Mouse (Mus musculus) intestine, embryonic 14.5 days (tissue): ENCODE measurements around the gene Baz2b. TPM values are rescaled to one million over a fixed set of nuclear protein-coding genes. Genes with fewer than 3 reads are reported as not detected.

ENCODE experiments used
- ATAC-seq: fragments of 200-750 bp; cut with Nextera tagmentation; replicated peaks from 2 replicates; pipeline ENCODE4 v1.8.0; 2017; ENCODE audit warnings: low read depth, moderate number of reproducible peaks, moderate TSS enrichment, moderate library complexity; ENCODE audit not compliant: low FRiP score, low TSS enrichment
- DNase-seq: peaks from one replicate; pipeline ENCODE4 v3.0.0-alpha.2; 2018; ENCODE audit warnings: low spot score
- H3K27ac ChIP-seq: fragments of 300-500 bp; sonication (generic); 2 replicates; pipeline ENCODE4 v1.5.1; 2014; ENCODE audit warnings: low read depth, mild to moderate bottlenecking, control low read depth
- H3K27me3 ChIP-seq: fragments of 300-500 bp; sonication (generic); replicated peaks from 2 replicates; pipeline ENCODE4 v1.6.1; 2014; ENCODE audit warnings: low read length, control low read depth; ENCODE audit not compliant: control insufficient read depth, insufficient read depth
- H3K36me3 ChIP-seq: fragments of 300-500 bp; sonication (generic); 2 replicates; pipeline ENCODE4 v1.6.1; 2014; ENCODE audit warnings: low read length, control low read depth; ENCODE audit not compliant: control insufficient read depth, insufficient read depth
- H3K4me1 ChIP-seq: fragments of 300-500 bp; sonication (generic); replicated peaks from 2 replicates; pipeline ENCODE4 v1.6.1; 2014; ENCODE audit warnings: low read length, control low read depth, mixed read lengths; ENCODE audit not compliant: control insufficient read depth, insufficient read depth
- H3K4me2 ChIP-seq: fragments of 300-500 bp; sonication (generic); 2 replicates; pipeline ENCODE4 v1.6.1; 2014; ENCODE audit warnings: low read length
- H3K4me3 ChIP-seq: fragments of 300-500 bp; sonication (generic); 2 replicates; pipeline ENCODE4 v1.5.1; 2014; ENCODE audit warnings: low read depth, low read length, control low read depth, mixed read lengths
- H3K9ac ChIP-seq: fragments of 300-500 bp; sonication (generic); 2 replicates; pipeline ENCODE4 v1.6.1; 2014; ENCODE audit warnings: mild to moderate bottlenecking, low read length
- H3K9me3 ChIP-seq: fragments of 300-500 bp; sonication (generic); 2 replicates; pipeline ENCODE4 v1.6.1; 2016; ENCODE audit warnings: low read length, control low read depth; ENCODE audit not compliant: control insufficient read depth
- WGBS: fragments of 180-500 bp; shearing (Covaris S2); extraction: QIAGEN DNeasy Blood & Tissue Kit; methylation state at CpG from one replicate; pipeline ENCODE4 v1.1.7; 2014; 5-methylcytosine and 5-hydroxymethylcytosine counted together
- polyA plus RNA-seq: library from polyadenylated mRNA; unstranded; fragments of >200 nt; fragmentation: Nextera tagmentation; extraction: Ambion mirVana; gene quantifications from 2 replicates; pipeline ENCODE4 v1.2.1, GENCODE M21; 2014

Gene Baz2b
- polyA plus RNA-seq, 1 experiment from 2014 or later = 52.3 TPM

DNA sequence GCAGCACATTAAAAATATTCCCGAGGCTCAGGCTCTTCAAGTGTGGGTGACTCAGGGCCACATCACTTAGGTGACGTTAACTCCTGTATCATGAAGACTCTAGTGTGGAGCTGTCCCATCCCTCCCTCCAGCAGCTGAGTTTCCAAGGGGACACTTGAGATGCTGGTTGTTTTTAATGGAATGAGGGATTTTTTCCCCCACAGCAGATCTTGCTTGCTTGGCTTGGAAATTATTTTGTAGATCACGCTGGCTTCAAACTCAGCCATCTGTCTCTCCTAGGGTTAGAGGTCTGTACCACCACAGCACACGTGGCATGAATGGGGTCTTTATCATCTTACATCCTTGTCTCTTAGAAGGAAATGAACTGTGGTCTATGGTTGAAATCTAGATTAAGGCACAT is 258.5 kb downstream of the Baz2b start:
- no peak for DNase-seq
- WGBS = 82% methylated on average over 4 of the region's 4 CpGs
- no peak for ATAC-seq
- peaks cover 41% of the 10 kb centered on the region for H3K36me3 ChIP-seq
- no peak overlapping the region for H3K4me2 ChIP-seq
- H3K4me1 ChIP-seq = no peaks in the 10 kb centered on the region
- H3K4me3 ChIP-seq = no peak overlapping the region
- H3K27ac ChIP-seq = no peak overlapping the region
- H3K9me3 ChIP-seq = no peaks in the 10 kb centered on the region
- no peaks in the 10 kb centered on the region for H3K27me3 ChIP-seq
- H3K9ac ChIP-seq = no peak overlapping the region

DNA sequence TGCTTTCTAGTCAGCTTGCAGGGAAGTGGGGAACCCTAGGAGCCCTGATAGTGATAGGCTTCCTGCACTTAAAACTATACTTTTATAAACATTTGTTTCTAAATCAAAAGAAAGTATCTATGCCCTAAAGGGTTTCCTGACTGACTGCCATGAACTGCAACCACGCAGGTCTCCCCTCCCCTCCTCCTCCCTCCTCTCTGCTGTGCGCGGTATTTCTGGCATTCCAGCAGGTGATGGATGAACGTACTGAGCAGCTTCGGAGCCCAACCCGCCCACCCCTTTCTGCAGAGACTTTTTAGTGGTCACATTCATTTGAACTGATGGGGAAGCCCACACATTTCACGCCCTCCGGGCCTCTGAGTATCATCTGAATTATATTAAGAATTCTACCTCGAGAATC is 273.3 kb downstream of the Baz2b start:
- peak; percentile 54 for DNase-seq
- WGBS = 16% methylated on average over 9 of the region's 9 CpGs
- H3K4me3 ChIP-seq = no peak overlapping the region

DNA sequence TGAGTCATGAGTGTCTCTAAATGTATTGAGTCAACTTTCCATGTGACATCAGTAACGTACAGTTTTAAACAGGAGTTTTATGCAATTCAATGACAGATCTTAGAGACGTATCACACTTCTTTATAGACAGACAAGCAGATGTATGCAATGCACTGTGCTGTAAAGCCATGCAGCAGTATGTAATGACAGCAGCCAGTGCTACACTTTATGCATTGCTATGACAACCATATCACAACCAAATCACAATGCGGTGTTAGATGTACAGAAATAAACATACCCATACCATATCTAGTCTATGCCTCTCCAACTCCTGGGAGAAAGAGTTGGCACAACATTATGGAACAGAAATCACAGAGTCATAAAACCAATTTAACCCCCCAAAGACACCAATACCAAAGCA is 276.5 kb downstream of the Baz2b start:
- Histone ChIP-seq H3K27me3 (no peaks in the 10 kb centered on the region), H3K4me1 (no peaks in the 10 kb centered on the region), H3K27ac (no peak overlapping the region), H3K4me2 (no peak overlapping the region), H3K9me3 (no peaks in the 10 kb centered on the region), H3K4me3 (no peak overlapping the region), H3K36me3 (peaks cover 34% of the 10 kb centered on the region), H3K9ac (no peak overlapping the region)
- no peak for ATAC-seq
- DNase-seq = no peak
- 91% methylated on average over 3 of the region's 3 CpGs for WGBS

More for the DNA sequence above, 273.3 kb downstream of the Baz2b start:
- Histone ChIP-seq H3K9me3 (no peaks in the 10 kb centered on the region), H3K27me3 (no peaks in the 10 kb centered on the region), H3K36me3 (peaks cover 51% of the 10 kb centered on the region), H3K4me2 (no peak overlapping the region), H3K4me1 (no peaks in the 10 kb centered on the region), H3K9ac (no peak overlapping the region), H3K27ac (no peak overlapping the region)
- ATAC-seq = no peak; the same call in 1 of the 2 replicates

DNA sequence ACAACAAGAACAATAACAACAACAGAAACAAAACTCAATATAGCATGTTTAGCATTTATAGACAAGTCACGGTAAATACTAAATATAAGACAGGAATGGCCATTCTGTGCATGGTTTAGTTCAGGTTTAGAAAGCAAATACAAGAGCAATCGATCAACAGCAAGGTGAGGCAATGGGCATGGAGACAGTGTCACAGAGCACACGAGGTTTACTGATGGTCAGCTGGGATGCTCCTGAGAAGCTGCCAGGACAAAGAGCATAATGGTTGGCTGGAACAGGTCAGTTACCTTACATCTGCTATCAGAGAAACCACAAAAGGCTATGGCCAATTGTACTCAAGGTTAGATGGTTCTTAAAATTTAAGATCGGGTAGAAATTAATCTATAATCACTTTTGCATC is 277.4 kb downstream of the Baz2b start:
- H3K27me3 ChIP-seq = no peaks in the 10 kb centered on the region
- H3K9ac ChIP-seq = no peak overlapping the region
- no peaks in the 10 kb centered on the region for H3K9me3 ChIP-seq
- peaks cover 34% of the 10 kb centered on the region for H3K36me3 ChIP-seq
- DNase-seq (no peak), ATAC-seq (no peak)
- H3K27ac ChIP-seq = no peak overlapping the region
- H3K4me2 ChIP-seq = no peak overlapping the region
- H3K4me1 ChIP-seq = no peaks in the 10 kb centered on the region
- H3K4me3 ChIP-seq = no peak overlapping the region
- WGBS = 92% methylated on average over 4 of the region's 4 CpGs

DNA sequence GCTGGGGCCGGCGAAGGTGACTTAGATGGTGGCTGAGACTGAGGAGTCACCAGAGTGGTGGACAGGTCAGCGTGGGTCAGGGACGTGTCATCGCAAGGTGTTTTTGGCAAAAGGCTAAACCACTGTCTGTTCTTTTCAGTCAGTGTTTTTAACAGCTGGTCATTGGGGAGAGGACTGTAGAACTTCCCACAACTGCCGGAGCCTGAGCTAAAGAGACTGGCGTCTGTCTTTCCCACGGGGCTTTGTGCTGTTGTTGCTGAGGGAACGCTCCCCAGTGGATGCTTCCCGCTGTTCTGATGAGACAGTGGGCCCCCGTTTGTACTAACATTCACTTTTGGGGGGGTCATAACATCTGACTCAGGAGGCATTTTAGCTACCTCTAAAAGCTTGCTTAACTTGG is 296.0 kb downstream of the Baz2b start:
- H3K4me3 ChIP-seq = no peak overlapping the region
- no peaks in the 10 kb centered on the region for H3K27me3 ChIP-seq
- no peak overlapping the region for H3K4me2 ChIP-seq
- 94% methylated on average over 11 of the region's 11 CpGs for WGBS
- ATAC-seq = no peak
- DNase-seq = no peak
- H3K4me1 ChIP-seq = no peaks in the 10 kb centered on the region
- no peaks in the 10 kb centered on the region for H3K9me3 ChIP-seq
- H3K36me3 ChIP-seq = peaks cover 78% of the 10 kb centered on the region
- no peak overlapping the region for H3K9ac ChIP-seq
- no peak overlapping the region for H3K27ac ChIP-seq

DNA sequence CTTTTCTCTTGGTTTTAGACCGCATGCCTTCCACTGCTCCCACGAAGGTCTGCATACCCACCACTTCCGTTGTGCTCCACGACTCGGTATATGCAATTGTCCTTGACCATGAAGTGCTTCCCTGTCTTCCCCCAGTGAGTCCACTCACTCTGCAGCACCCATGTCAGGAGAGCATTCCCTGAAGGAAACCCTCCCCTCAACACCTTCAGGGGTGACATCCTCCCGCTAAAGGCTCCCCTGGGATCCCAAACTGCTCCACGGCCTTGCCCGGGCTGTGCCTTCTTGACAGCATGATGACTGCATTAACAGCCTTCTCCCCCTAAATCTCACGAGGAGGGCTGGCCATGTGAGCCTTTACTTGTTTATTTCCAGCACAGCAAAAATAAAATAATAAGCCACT is 301.6 kb downstream of the Baz2b start:
- DNase-seq (no peak), ATAC-seq (no peak)
- Histone ChIP-seq H3K9ac (no peak overlapping the region), H3K36me3 (peaks cover 72% of the 10 kb centered on the region), H3K4me3 (no peak overlapping the region), H3K27ac (no peak overlapping the region), H3K9me3 (no peaks in the 10 kb centered on the region), H3K4me1 (no peaks in the 10 kb centered on the region), H3K27me3 (no peaks in the 10 kb centered on the region), H3K4me2 (no peak overlapping the region)
- WGBS = 84% methylated on average over 9 of the region's 9 CpGs

DNA sequence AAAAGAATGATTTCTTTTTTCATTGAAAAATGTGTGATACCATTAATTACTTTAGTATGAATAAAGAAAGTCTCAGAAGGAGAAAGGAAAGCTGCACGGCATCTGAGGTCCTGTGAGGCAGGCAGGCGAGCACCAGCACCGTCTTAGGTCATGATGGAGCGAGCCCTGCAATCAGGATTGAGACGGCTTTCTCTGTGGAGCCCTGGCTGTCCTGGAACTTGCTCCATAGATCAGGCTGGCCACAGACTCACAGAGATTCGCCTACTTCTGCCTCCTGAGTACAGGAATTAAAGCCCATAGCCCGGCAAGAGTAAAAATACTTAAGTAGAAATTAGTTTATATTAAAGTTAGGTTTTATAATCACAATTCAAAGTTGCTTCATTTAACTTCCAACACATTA is 305.6 kb downstream of the Baz2b start:
- Histone ChIP-seq H3K9me3 (no peaks in the 10 kb centered on the region), H3K9ac (no peak overlapping the region), H3K4me1 (no peaks in the 10 kb centered on the region), H3K27ac (no peak overlapping the region), H3K27me3 (no peaks in the 10 kb centered on the region), H3K36me3 (peaks cover 71% of the 10 kb centered on the region), H3K4me2 (no peak overlapping the region), H3K4me3 (no peak overlapping the region)
- ATAC-seq (no peak), DNase-seq (no peak)
- 83% methylated on average over 7 of the region's 7 CpGs for WGBS

DNA sequence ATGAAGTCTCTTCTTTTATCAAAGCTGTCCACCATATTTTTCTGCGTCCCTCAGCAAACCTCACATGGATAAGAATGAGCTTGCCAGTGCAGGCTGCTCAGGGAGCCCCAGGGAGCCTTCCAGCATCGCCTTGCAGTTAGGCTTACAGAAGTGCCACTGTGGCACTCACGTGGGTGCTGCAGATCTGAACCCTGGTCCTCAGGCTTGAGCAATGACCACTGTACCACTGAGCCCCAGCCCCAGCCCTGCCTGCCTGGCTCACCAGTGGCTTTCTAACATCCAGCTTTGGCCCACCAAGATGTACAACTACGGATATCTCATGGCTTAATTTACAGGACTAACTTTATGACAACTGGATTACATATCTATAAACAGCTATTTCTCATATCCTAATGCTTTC is 311.0 kb downstream of the Baz2b start:
- no peak for ATAC-seq
- Histone ChIP-seq H3K36me3 (peaks cover 43% of the 10 kb centered on the region), H3K4me1 (peaks cover 6% of the 10 kb centered on the region; the same call in 1 of the 2 replicates), H3K27me3 (no peaks in the 10 kb centered on the region), H3K4me2 (no peak overlapping the region), H3K9ac (no peak overlapping the region), H3K4me3 (no peak overlapping the region), H3K27ac (no peak overlapping the region), H3K9me3 (no peaks in the 10 kb centered on the region)
- DNase-seq = no peak
- WGBS = 88% methylated on average over 4 of the region's 4 CpGs

DNA sequence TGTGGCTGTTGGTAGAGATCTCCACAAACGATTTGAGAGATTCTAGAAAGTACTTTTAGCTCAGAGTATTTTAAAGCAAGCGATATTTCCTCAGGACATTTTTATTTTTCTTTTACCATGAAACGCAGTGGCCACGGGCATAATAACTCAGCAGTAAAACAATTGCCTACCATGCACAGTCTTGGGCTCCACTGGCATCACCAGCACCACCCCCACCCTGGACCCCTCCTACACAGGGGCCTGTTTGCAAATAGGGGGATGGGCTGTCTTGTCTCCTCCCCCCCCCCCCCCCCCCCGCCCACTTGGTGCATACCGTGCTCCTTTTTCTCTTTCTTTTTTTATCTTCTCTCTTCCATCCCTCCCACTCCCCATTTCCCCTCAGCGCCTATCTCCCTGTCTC is 311.5 kb downstream of the Baz2b start:
- peaks cover 44% of the 10 kb centered on the region for H3K36me3 ChIP-seq
- DNase-seq = no peak
- H3K4me1 ChIP-seq = peaks cover 6% of the 10 kb centered on the region; the same call in 1 of the 2 replicates
- H3K9ac ChIP-seq = no peak overlapping the region
- H3K27ac ChIP-seq = no peak overlapping the region
- no peaks in the 10 kb centered on the region for H3K9me3 ChIP-seq
- no peak overlapping the region for H3K4me3 ChIP-seq
- H3K4me2 ChIP-seq = no peak overlapping the region
- no peaks in the 10 kb centered on the region for H3K27me3 ChIP-seq
- ATAC-seq = peak; percentile 64; the same call in 1 of the 2 replicates
- WGBS = 90% methylated on average over 6 of the region's 7 CpGs
